Mouse (Mus musculus): ENCODE measurements around the gene Plin2.
A peak's percentile ranks its signal among the peaks of the same experiment; 100 is the strongest.

Plin2 gene

DNA sequence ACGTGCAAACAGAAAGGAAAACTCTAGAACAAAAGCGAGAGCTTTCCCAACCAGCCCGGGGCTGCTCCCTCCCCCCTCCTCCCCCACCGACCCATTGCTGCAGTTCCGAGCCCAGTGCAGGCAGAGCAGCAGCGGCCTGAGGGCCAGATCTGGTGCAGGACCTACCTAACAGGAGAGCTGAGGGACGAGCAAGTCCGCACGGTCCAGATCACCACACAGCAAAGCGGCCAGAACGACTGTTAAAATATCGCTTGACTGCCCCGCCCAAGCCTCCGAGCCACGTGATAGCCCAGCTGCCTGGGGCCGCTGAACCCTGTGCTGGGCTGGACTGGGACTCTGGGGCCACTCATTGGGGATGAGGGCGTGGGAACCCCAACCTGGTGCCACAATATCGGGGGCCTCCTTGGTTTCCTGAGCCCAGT lies at the start of gene Plin2:
TSS of gene Plin2 (minus strand) at position 281 of the 422 bp plus-strand sequence.
- DNase-seq = peak; percentile 64 to 68

DNA sequence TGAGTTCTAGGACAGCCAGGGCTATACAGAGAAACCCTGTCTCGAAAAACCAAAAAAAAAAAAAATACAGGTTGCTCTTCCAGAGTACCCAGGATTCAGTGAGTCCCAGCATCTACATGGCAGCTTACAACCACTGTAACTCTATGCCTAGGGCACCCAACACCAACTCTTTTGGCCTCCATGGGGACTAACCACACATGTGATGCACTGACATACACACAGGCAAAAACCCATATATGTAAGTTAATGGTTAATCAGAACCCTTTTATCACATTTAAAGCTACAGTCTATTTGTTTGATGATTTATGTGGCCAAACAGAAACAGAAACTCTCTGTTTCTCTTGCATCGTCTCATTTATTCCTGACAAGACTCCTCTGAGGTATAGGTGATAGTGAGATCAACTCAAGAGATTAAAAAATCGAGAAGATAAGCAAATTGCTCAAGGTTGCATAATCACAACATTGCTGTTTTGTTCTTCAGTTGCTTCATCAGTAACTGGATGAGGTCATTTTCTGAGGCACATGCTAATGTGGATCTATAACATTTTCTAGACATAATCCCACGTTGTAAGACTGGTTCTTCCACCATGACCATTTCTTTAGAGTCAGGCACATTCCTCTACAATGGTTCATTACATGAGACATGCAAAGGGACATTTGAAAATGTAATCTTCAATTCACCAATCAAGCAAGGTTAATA lies 49.2 kb upstream of the Plin2 start:
- DNase-seq = no peak

DNA sequence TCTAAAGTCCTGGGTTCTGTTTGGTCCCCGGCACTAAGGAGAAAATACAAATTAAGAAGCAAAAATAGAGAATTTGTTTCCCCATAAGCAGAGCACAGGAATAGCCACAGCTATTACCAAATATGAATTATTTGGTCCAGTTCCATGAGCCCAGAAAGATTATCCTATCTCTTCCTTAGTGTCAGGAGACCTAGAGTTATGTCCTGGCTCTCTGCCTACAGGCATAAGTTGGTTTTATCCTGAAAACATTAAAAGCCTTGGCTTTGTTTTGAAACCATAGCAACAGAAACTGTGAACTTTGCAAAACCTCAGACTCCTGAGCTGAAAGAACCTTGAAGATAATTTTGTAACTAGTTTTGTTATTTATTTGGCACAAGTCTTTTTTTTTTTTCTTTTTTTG lies 47.3 kb upstream of the Plin2 start:
- no peak for DNase-seq

DNA sequence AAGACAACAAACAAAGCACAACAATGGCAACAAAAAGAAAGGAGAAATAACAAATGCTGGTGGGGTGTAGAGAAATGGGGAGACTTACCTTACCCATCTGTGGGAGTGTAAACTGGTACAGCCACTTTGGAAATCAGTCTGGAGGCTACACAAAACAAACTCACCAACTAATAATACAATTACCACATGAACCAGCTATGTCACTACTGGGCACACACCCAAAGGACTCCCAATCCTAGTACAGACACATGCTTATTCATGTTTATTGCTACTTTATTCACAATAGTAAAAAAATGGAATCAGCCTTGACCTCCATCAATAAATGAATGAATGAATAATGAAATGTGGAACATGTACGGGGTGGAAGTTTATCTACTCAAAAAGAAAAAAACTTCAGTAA lies 45.5 kb upstream of the Plin2 start:
- DNase-seq = no peak

DNA sequence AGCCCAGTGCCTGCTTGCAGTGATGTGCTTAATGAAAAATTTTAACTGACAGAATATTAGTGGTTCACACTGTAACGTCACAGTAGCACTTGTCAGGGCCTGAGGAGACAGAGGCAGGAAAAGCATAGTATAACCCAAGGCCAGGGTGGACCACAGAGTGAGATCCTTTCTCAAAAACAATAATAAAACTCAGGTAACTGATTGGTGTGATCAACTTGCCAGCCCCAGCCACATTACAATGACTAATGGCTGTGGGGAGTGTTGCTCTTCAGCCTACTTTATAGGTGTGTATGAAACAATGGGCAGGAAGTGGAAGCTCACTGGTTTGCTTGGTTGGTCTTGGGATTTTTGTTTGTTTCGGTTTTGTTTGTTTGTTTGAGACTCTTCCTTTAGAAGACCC lies 43.7 kb upstream of the Plin2 start:
- no peak for DNase-seq

DNA sequence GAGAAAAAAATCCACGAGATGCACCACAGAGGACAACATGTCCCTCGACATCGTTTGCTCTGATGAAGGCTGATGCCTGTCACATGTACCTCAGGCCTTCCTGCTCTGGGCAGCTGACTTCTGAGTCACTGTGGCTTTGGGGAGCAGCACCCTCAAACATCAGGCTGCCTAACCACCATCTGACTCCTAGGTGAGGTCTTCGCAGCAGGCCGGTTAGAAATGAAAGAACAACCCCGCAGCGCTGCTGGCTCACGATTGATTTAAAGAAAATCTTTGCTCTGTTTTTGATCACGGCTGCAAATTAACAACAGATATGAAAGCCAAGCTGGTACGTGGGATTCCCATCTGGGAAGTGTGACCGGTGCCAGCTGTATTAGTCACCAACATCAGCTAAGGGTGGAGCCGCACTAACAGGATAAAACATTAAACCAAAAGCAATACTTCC lies 42.9 kb upstream of the Plin2 start:
- no peak for DNase-seq

DNA sequence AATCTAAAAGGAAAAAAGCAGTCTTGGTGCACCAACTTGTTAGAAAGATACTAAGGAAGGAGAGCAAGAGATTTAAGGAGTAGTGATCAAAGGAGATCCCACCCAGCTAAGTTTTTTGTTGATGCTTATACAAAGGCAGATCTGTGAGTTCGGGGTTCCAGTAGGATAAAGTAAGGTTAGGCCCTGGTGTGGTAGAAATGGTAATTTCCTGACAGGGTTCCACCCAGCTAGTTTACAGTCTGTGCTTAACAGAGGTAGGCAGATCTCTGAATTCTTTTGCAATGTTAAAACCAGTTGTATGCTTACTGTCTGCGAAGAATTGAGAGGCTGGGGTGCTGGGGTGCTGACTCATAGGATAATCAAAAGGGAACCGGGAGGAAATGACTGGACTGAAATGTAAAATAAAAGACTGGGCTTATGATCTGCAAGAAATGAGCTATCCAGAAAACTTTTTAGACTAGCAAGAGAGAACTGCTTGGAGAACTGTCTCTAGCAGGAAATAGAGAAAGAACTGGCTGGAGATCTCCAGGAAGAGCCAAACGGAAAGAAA lies 40.9 kb upstream of the Plin2 start:
- DNase-seq = no peak

DNA sequence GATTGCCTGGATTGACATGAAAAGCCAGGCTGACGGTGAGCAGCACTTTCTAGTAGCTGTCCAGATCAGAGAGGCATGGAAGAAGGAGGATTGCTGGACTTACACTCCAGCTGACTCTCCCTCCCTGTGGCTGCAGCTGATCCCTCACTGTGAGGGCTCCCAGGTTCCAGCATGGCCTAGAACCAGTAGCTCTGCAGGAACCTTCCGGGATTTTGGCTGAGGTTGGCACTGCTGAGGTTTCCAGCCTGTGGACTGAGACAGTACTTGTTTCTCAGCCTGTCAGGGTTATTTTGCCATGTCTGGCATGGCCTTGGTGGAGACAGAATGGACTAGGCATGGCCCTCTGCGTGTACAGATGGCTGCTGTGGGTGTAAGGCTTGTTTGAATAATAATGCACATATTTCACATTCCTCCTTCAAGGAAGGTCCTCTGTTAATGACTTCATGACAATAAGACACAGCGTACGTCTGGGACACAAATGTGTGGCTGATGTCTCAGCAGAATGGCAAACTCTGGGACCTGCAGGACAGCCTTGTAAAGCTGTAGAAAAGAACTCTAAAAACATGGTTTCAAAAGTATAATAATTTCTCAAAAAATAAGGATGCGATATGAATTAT lies 40.3 kb upstream of the Plin2 start:
- DNase-seq = peak; percentile 66 to 67

DNA sequence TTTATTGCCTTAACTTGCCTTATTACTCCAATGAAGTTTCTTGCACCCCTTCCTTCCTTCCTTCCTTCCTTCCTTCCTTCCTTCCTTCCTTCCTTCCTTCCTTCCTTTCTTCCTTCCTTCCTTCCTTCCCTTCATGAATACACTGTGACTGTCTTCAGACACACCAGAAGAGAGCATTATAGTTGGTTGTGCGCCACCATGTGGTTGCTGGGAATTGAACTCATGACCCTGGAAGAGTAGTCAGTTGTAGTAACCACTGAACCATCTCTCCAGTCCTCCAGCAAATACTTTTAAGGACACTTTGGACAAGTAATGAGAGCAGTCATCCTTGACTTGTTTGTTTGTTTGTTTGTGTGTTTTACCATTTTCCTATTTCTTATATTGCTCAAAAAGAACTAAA lies 38.9 kb upstream of the Plin2 start:
- no peak for DNase-seq

DNA sequence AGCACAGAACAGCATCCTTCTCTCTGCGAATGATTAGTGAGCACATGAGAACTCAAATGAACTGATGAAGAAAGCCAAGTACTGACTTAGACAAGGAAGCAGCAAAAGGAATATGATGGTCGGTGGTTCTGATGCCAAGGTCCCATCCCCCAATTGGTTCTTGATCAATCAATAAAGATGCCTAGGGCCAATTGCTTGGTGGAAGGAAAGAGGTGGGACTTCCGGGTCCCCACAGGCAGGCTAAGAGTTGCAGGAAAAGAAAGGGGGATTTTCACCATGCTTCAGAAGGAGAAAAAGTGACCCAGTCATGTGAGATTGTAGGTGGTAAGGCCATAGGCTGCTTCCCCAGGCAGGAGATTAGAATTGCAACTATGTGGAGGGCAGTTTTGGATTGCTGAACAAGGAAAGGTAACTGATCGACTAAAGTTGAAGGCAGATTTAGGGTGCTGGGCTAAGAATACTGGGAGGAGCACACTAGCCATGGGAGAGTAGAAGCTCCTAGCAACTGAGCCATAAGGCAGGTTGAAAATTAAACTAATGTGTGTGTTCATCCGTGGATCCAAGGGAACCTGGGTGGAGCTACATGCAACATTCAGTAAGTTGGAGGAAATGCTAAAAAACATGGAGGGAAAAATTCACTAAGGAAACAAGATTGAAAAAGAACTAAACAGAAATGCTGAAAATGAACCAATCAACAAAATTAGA lies 29.5 kb upstream of the Plin2 start:
- no peak for DNase-seq

DNA sequence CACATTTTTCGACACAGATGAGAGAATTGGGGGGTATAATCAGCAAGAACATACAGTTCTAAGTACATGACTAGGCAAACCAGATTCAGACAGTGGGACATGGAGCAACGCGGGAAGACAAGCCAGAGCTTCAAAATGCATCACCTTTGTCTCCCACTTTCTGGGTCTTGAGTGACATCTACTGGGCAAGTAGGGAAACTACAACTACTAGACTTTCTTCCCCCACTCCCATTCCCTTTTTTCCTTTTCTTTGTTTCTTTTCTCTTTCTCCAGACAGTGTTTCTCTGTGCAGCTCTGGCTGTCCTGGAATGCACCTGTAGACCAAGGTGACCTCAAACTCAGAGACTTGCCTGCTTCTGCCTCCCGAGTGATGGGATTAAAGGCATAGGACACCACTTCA lies 27.0 kb upstream of the Plin2 start:
- DNase-seq = peak in 1 of 2 experiments; percentile 41

DNA sequence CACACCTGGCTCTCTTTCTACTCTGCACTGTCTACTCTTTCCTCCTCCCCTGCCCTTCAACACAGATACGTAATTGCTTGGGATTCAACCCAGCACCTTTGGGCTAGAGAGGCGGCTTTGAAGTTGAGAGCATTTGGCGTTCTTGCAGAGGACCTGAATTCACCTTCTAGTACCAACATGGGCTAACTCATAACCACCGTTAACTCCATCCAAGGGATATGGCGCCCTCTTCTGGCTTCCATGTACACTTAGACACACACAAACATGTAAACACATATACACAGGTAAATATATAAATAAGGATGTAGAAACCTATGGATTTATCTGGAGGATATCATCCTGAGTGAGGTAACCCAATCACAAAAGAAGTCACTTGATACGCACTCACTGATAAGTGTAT lies 25.2 kb upstream of the Plin2 start:
- peak; percentile 46 to 60 for DNase-seq

DNA sequence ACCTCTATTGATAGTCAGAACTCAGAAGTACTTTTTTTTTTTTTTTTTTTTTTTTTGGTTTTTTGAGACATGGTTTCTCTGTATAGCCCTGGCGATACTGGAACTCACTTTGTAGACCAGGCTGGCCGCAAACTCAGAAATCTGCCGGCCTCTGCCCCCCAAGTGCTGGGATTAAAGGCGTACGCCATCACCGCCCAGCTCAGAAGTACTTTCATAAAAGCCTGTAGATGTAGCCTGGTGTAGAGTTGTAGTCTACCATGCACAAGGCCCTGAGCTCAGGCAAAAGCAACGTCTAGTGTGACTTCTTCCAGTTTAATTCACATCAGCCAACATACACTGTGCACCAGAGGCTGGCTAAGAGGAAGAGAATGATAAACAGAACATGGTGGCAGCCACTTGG lies 23.1 kb upstream of the Plin2 start:
- no peak for DNase-seq

DNA sequence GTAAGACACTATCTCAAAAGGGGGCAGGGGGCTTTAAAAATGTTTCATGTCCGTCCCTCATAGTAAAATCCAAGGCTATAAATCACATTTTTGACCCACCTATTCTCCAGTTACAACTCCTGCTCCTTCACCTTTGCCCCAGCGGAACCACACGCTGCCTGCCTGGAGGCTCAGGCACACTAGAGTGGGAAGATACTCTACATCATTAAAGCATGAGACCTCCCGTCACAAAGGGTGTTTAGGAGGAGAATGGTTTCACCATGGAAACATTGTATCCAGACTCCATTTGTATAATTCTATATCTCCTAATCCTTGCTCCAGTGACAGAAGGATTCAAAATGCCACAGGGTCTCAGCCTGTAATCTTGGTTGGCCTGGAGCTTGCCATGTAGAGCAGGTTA lies 21.4 kb upstream of the Plin2 start:
- DNase-seq = no peak

DNA sequence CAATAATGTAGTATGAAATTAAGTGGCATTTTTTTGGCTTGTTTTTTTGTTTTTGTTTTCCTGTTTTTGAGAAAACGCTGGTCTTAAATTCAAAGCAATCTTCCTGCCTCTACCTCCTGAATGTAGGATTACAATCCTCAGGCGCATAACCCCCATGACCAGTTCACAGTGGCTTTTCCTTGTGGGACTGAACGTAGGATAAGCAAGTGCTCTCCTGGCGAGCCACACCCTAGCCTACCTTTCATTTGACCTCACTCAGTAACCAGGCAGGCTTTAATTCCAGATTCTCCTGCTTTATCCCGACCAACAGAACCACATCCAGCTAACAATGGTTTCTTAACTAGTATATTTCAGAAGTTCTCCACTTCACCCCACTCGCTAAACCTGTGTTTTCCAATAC lies 20.9 kb upstream of the Plin2 start:
- no peak for DNase-seq

DNA sequence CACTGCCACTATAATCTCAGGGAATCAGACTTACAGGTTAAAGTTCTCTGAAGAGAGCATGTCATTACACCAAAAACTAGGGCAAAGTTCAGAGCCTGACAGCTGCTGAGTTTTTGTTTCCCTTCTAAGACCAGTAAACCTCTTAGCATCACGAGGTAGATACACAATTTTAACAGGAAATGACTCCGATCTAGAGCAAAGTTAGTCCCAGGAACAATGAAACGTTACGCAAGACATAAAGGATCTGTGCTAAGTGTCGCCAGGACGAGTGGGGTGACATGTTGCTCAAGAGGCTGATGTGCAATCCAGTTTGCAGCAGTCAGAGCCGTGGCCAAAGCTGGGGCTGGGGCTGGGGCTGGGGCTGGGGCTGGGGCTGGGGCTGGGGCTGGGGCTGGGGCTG lies 20.3 kb upstream of the Plin2 start:
- no peak for DNase-seq

DNA sequence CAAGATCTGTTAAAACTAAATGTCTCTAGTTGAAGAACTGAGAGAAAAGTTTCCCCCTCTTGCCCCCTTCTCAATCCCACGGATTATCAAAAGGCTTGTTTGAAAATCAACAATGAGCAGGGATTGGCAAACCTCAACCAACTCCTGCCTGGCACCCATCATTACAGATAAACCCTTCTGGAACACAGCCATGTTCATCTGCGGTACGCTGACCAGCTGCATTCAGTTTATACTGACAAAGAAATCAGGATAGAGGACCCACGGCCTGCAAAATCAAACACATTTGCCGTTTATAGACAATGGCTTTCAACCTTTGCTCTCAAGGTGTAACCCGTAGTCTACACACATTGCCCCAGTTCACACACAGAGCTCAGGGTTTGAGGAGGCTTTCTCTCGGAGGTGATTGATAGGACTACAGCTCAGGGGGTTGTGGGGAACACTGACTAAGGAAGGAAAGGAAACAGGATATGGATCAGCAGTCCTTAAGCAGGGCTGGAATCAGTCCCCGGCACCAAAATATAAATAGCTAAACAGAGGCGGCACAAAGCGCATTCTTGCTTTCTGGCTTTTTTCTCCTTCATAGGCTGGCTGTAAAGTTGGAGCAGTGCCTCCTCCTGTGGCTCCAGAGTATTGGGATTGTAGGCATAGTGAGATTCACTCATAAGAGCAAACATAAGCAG lies 19.3 kb upstream of the Plin2 start:
- DNase-seq = no peak

DNA sequence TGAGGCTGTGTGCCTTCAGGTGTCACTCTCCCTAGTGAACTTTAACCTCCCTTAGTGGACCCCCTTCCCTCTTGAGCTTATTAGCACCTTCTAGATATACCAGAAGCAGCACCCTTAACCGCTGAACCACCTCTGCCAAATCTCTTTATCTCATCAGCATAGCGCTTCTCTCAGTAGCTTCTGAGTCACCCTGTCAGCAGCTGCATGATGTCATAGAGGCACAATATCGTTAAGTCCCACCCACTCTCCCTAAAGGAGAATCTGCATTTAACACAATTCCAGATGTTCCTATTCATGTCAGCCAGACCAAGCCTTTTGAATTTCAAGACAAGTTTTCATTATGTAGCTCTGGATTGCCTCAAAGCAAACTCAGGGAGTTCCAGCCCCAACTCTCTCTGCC lies 16.7 kb upstream of the Plin2 start:
- no peak for DNase-seq

DNA sequence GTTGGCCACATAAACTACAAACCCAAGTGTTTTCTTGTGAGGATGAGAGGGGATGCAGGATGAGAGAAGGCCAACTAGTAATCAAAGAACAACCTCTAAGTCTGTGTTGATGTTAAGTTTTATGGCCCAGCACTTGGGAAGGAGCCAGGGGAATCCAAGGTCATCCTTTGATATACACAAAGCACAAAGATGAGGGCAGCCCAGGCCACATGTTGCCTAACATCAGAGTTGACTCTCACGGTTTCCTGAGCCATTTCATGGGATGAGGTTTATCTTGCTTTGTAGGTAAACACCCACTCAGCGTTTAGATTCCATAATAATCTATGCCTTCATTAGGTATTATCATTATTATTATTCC lies 16.1 kb upstream of the Plin2 start:
- no peak for DNase-seq

DNA sequence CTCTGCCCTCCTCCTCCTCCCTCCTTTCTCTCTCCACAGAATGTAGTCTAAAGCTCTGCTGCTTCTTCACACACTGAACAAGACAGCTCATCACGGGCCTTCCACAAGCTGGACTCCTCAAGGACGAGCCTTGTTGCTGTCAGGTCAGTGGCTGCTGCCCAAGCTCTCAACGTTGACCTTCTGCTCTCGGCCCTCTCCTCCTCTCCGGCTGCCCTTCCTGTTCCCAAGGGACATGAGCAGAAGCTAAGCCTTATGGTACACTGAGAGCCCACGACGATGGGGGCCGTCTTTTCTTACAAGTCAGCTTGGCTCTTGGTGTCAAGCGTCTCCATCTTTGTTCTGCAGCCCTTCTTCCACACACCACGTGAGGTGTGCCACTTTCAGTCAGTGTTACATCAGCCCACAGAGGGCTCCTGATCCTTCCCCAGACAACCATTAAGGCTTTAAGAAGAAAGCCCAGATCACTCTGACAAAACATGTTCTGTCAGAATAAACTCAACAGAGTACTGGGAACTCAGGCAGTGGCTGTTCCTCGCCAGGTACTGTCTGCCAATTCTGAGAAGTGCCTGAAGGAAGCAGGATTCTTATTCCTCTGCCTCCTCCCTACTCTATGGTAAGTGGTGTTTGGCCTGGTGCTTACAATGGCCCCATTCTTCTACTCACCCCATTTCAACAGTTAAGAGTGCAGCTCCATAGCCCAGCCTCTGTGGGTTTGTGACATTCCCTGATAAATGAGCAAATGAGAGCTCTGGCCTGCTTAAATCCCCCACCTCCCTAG lies 15.6 kb upstream of the Plin2 start:
- no peak for DNase-seq

DNA sequence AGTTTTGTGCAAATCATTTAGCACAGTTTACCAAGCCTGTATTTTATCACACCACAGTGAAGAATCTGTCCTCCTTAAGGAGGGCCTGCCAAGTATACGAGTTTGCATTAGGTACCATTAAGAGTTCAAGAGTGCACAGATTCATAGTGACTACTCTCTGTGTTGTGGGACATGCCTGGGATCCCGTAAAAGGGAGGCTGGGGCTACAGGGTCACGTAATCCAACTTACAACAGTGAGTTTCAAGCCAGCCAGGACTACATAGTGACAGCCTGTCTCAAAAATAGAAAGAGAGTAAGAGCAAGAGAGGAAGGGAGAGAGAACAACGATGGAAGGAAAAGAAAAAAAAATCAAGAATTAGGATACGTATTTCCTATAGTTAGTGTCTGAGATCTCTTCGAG lies 14.9 kb upstream of the Plin2 start:
- DNase-seq = no peak

DNA sequence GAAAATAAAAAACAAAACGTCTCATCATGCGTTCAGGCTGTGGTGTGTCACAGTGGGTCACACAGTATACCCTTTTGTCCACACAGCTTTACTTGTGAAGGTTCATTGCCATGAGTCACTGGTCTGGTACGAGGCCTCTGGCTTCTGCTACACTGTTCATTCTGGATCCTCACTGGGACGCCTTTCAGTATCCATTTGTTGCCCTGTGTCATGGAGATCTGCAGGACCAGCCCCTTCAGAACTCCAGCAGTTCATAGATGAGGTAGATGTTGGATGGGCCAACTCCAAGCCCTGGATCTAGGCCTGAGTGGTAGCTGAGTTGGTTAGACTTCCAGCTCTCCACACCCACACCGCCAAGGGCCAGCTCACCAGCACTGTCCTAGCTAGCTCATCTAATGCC lies 13.9 kb upstream of the Plin2 start:
- DNase-seq = no peak

DNA sequence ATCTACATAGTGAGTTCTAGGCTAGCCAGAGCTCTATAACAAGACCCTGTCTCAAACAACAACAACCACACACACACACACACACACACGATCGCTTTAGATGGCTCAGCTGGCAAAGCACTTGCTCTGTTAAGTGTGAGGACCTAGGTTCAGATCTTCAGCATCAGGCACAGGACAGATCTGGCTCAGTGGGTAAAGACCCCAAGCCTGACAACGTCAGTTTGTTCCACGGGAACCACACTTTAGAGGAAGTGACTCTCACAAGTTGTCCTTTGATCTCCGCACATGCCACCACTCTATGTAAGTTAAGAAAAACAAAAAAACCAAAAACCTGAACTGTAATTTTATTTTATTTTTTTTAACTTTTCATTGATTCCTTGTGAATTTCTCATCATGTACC lies 13.4 kb upstream of the Plin2 start:
- no peak for DNase-seq

All from cerebellum, postnatal 36 days (tissue).